Mouse (Mus musculus) liver, postnatal 0 days (tissue): Measurements from ENCODE around the gene Chrm4. TPM values are rescaled to one million over a fixed set of nuclear protein-coding genes. Genes with fewer than 3 reads are reported as not detected.

Experiments
- ATAC-seq: fragments of 200-750 bp; cut with Nextera tagmentation; 2 replicates; pipeline ENCODE4 v1.8.0; 2017; ENCODE audit warnings: mild to moderate bottlenecking, moderate library complexity
- DNase-seq: peaks from one replicate; pipeline ENCODE4 v3.0.0-alpha.2; 2016
- H3K27ac ChIP-seq: fragments of 300-500 bp; sonication (generic); 2 replicates; pipeline ENCODE4 v1.5.1; 2014; ENCODE audit warnings: antibody characterized with exemption, moderate library complexity, mild to moderate bottlenecking, low read depth
- H3K27me3 ChIP-seq: fragments of 300-500 bp; sonication (generic); 2 replicates; pipeline ENCODE4 v1.6.1; 2014; ENCODE audit warnings: low read length, control low read depth, mixed read lengths; ENCODE audit not compliant: insufficient read depth
- H3K36me3 ChIP-seq: fragments of 300-500 bp; sonication (generic); replicated peaks from 2 replicates; pipeline ENCODE4 v1.6.1; 2014; ENCODE audit warnings: mild to moderate bottlenecking, control low read depth, low read length, moderate library complexity, mixed read lengths; ENCODE audit not compliant: insufficient read depth
- H3K4me1 ChIP-seq: fragments of 300-500 bp; sonication (generic); 2 replicates; pipeline ENCODE4 v1.6.1; 2014; ENCODE audit warnings: antibody characterized with exemption, mild to moderate bottlenecking, control low read depth; ENCODE audit not compliant: insufficient read depth
- H3K4me2 ChIP-seq: fragments of 300-500 bp; sonication (generic); 2 replicates; pipeline ENCODE4 v1.6.1; 2014; ENCODE audit warnings: low read depth, mild to moderate bottlenecking, low read length, moderate library complexity, mixed read lengths
- H3K4me3 ChIP-seq: fragments of 300-500 bp; sonication (generic); 2 replicates; pipeline ENCODE4 v1.5.1; 2014; ENCODE audit warnings: low read depth, low read length
- H3K9ac ChIP-seq: fragments of 300-500 bp; sonication (generic); replicated peaks from 2 replicates; pipeline ENCODE4 v1.6.1; 2014; ENCODE audit warnings: mild to moderate bottlenecking, moderate library complexity
- H3K9me3 ChIP-seq: fragments of 300-500 bp; sonication (generic); 2 replicates; pipeline ENCODE4 v1.6.1; 2016; ENCODE audit warnings: mild to moderate bottlenecking, control low read depth, low read length, mixed read lengths
- CTCF ChIP-seq: sonication (generic); IDR thresholded peaks from 2 replicates; pipeline ENCODE4 v1.5.1; 2016; ENCODE audit warnings: antibody characterized with exemption, low read depth
- EP300 ChIP-seq: IDR thresholded peaks from 2 replicates; pipeline ENCODE4 v1.6.1; 2016; ENCODE audit warnings: antibody characterized with exemption, low read depth, mild to moderate bottlenecking
- WGBS: fragments of 180-500 bp; shearing (Covaris S2); extraction: QIAGEN DNeasy Blood & Tissue Kit; methylation state at CpG from one replicate; pipeline ENCODE4 v1.1.7; 2014; ENCODE audit not compliant: insufficient replicate concordance; 5-methylcytosine and 5-hydroxymethylcytosine counted together
- polyA plus RNA-seq: library from polyadenylated mRNA; unstranded; fragments of >200 nt; fragmentation: Nextera tagmentation; extraction: Ambion mirVana; gene quantifications from 2 replicates; pipeline ENCODE4 v1.2.1, GENCODE M21; 2015

The Chrm4 gene
- polyA plus RNA-seq = not detected in 2 replicates

DNA sequence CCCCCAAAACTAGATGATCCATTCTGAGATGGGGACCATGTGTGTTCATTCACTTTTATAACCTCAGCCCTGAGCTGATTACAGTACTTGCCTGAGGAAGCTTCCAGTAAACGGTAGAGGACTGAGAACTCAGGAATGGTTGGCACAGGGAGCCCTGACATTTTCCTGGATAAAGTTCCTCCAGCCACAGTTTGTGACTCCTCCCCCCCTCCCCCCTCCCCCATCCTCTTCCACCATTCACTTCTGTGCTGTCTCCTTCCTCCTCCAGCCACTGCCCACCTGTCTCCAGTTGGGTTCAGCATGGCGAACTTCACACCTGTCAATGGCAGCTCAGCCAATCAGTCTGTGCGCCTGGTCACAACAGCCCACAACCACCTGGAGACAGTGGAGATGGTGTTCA lies at the start of gene Chrm4:
TSS of gene Chrm4 (plus strand) at position 301 of the 400 bp plus-strand sequence.
- no peaks in the 10 kb centered on the region for H3K9me3 ChIP-seq
- ATAC-seq (no peak), DNase-seq (no peak)
- H3K4me1 ChIP-seq = peaks cover 31% of the 10 kb centered on the region
- no peaks in the 10 kb centered on the region for H3K36me3 ChIP-seq
- TF ChIP-seq EP300 (no peak), CTCF (no peak)
- no peak within 1 kb of the TSS for H3K9ac ChIP-seq
- H3K27ac ChIP-seq = no peak within 1 kb of the TSS
- no peak within 1 kb of the TSS for H3K4me3 ChIP-seq
- H3K4me2 ChIP-seq = peak within 1 kb of the TSS; percentile 15; the same call in 1 of the 2 replicates
- WGBS = 79% methylated on average over 3 of the region's 3 CpGs
- peaks cover 55% of the 10 kb centered on the region for H3K27me3 ChIP-seq

DNA sequence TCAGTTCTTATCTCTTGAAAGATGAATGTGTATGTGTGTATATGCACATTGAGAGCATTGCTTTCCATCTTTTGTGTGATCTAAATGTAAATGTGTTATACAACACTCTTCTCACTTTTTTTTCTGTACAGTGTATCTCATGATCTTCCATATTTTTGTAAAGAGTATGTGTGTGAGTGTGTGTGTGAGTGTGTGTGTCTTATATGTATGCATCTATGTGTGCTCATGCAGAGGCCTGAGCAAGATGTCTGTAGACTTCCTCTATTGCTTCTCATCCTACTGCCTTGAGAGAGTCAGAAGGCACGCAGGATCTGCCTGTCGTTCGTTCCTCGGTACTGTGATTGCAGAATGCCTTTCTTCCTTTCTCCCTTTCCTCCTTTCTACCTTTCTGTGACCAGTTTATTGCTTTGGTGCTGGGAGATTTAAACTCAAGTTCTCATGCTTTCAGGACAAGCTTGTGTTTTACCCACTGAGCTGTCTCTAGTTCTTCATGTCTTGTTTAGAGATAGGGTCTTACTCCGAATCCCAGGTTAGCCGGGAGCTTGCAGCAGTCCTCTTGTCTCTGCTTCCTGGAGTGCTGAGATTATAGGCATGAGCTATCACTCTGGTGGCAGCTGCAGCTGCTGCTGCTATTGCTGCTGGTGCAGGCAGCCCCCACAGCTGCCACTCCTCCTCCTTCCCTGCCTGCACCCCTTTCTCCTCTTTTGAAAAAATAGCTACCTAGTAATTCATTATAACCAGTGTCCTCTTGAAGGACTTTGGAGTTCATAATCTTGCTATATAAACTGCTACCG lies 48.5 kb upstream of the Chrm4 start:
- Histone ChIP-seq H3K36me3 (peaks cover 3% of the 10 kb centered on the region; the same call in 1 of the 2 replicates), H3K9me3 (no peaks in the 10 kb centered on the region), H3K4me1 (no peaks in the 10 kb centered on the region), H3K4me2 (no peak overlapping the region), H3K4me3 (no peak overlapping the region), H3K27ac (no peak overlapping the region), H3K9ac (no peak overlapping the region), H3K27me3 (no peaks in the 10 kb centered on the region)
- TF ChIP-seq EP300 (no peak), CTCF (no peak)
- DNase-seq (no peak), ATAC-seq (no peak)
- WGBS = 72% methylated on average over 7 of the region's 7 CpGs

DNA sequence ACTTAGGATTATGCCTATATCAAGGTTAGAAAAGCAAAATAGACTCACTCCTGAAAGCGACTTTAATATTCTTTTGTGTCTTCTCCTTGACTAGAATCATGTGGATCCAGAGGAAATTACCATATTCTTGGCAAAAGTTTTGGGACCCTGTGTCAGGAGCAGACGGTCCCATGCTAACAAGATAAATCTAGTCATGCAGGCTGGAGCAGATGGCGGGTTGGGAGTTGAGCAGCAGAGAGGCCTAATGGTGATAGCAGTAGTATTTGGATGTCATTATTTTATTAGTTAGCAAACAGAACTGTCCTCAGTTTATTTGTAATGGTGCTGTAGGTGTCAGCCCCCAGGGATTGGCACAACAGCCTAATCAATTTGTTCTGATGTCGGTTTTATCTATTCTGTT lies 43.1 kb upstream of the Chrm4 start:
- WGBS = 73% methylated on average over 4 of the region's 4 CpGs
- ATAC-seq (no peak), DNase-seq (no peak)
- TF ChIP-seq EP300 (no peak), CTCF (no peak)
- no peak overlapping the region for H3K4me2 ChIP-seq
- H3K36me3 ChIP-seq = peaks cover 13% of the 10 kb centered on the region
- no peak overlapping the region for H3K9ac ChIP-seq
- H3K27ac ChIP-seq = no peak overlapping the region
- no peaks in the 10 kb centered on the region for H3K9me3 ChIP-seq
- no peak overlapping the region for H3K4me3 ChIP-seq
- H3K27me3 ChIP-seq = no peaks in the 10 kb centered on the region
- no peaks in the 10 kb centered on the region for H3K4me1 ChIP-seq

DNA sequence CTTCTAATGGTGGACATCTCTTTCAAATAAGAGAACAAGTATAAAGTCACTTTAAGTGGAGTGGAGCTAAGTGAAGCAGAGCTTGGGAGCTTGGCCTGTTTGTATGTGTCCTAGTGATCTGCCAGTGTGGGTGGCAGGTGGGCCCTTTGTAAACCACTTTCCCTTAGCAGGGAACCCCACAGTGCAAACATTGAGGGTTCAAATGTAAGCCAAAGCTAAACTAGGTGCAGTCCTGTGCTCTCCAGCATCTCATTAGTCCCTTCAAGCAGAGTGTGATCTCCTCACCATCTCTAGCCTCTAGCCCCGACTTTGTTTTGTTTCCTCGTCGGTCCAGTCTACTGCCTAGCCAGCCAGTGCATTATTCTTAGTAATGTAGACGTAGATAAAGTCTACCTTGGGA lies 42.4 kb upstream of the Chrm4 start:
- Histone ChIP-seq H3K4me2 (no peak overlapping the region), H3K9me3 (no peaks in the 10 kb centered on the region), H3K4me3 (no peak overlapping the region), H3K4me1 (no peaks in the 10 kb centered on the region), H3K36me3 (peaks cover 13% of the 10 kb centered on the region), H3K27me3 (no peaks in the 10 kb centered on the region), H3K9ac (no peak overlapping the region), H3K27ac (no peak overlapping the region)
- no peak for ATAC-seq
- TF ChIP-seq CTCF (no peak), EP300 (no peak)
- DNase-seq = no peak
- 76% methylated on average over 4 of the region's 4 CpGs for WGBS

DNA sequence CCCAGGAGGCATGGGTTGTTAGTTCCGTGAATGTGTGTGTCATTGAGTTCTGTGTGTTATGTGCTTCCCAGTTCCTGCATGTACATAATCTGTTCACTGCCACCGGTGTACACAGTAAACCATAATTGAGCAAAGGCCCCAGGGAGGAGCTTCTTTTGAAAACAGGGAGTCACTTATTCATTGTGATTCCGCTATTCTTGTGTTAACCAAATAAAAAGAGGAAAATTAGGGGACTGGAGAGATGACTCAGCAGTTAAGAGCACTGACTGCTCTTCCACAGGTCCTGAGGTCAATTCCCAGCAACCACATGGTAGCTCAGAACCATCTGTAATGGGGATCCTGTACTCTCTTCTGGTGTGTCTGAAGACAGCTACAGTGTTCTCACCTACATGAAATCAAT lies 32.3 kb upstream of the Chrm4 start:
- H3K36me3 ChIP-seq = peaks cover 11% of the 10 kb centered on the region; the same call in 1 of the 2 replicates
- no peaks in the 10 kb centered on the region for H3K9me3 ChIP-seq
- DNase-seq = no peak
- ATAC-seq = no peak
- no peak overlapping the region for H3K4me2 ChIP-seq
- TF ChIP-seq EP300 = no peak
- no peak for TF ChIP-seq CTCF
- no peak overlapping the region for H3K27ac ChIP-seq
- H3K27me3 ChIP-seq = no peaks in the 10 kb centered on the region
- H3K4me3 ChIP-seq = no peak overlapping the region
- 84% methylated on average over 3 of the region's 3 CpGs for WGBS
- H3K9ac ChIP-seq = no peak overlapping the region
- no peaks in the 10 kb centered on the region for H3K4me1 ChIP-seq

DNA sequence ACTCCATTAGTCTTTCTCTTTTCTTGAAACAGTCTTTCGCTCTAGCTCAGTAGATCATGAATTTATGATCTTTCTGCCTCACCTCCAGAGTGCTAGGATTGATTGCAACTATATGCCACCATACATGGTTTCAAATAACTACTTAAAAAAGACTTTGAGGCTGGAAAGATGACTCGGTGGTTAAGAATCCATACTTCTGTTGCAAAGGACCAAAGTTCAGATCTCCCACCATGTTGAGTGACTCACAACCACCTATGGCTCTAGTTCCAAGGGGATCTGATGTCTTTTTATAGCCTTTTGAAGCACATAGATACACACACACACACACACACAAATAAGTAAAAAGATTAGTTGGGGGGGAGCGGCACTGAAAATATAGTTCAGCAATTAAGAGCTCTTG lies 31.6 kb upstream of the Chrm4 start:
- Histone ChIP-seq H3K27ac (no peak overlapping the region), H3K9me3 (no peaks in the 10 kb centered on the region), H3K4me1 (no peaks in the 10 kb centered on the region), H3K36me3 (peaks cover 14% of the 10 kb centered on the region; the same call in 1 of the 2 replicates), H3K4me3 (no peak overlapping the region), H3K4me2 (no peak overlapping the region), H3K9ac (no peak overlapping the region), H3K27me3 (no peaks in the 10 kb centered on the region)
- TF ChIP-seq EP300 (no peak), CTCF (no peak)
- ATAC-seq (no peak), DNase-seq (no peak)
- 86% methylated on average over 3 of the region's 3 CpGs for WGBS
